Mouse (Mus musculus) forebrain, embryonic 16.5 days (tissue): ENCODE results near the gene Sgms1. TPM values are rescaled to one million over a fixed set of nuclear protein-coding genes. Genes with fewer than 3 reads are reported as not detected.

Experiments used
- ATAC-seq: fragments of 200-750 bp; cut with Nextera tagmentation; 2 replicates; pipeline ENCODE4 v1.8.0; 2017; ENCODE audit warnings: mild to moderate bottlenecking, moderate library complexity
- H3K27ac ChIP-seq: fragments of 300-500 bp; sonication (generic); 2 replicates; pipeline ENCODE4 v1.5.1; 2014; ENCODE audit warnings: low read length, control low read depth
- H3K27me3 ChIP-seq: fragments of 300-500 bp; sonication (generic); replicated peaks from 2 replicates; pipeline ENCODE4 v1.6.1; 2014; ENCODE audit warnings: low read length; ENCODE audit not compliant: control insufficient read depth, insufficient read depth
- H3K36me3 ChIP-seq: fragments of 300-500 bp; sonication (generic); 2 replicates; pipeline ENCODE4 v1.6.1; 2014; ENCODE audit not compliant: control insufficient read depth, insufficient read depth
- H3K4me1 ChIP-seq: fragments of 300-500 bp; sonication (generic); replicated peaks from 2 replicates; pipeline ENCODE4 v1.6.1; 2014; ENCODE audit warnings: low read length; ENCODE audit not compliant: control insufficient read depth, insufficient read depth
- H3K4me2 ChIP-seq: fragments of 300-500 bp; sonication (generic); 2 replicates; pipeline ENCODE4 v1.6.1; 2014; ENCODE audit warnings: mild to moderate bottlenecking, low read length, control low read depth
- H3K4me3 ChIP-seq: fragments of 300-500 bp; sonication (generic); replicated peaks from 2 replicates; pipeline ENCODE4 v1.5.1; 2014; ENCODE audit warnings: mild to moderate bottlenecking, low read length, control low read depth
- H3K9ac ChIP-seq: fragments of 300-500 bp; sonication (generic); replicated peaks from 2 replicates; pipeline ENCODE4 v1.6.1; 2014; ENCODE audit warnings: low read depth, low read length, control low read depth
- H3K9me3 ChIP-seq: fragments of 300-500 bp; sonication (generic); 2 replicates; pipeline ENCODE4 v1.6.1; 2016; ENCODE audit warnings: low read length; ENCODE audit not compliant: control insufficient read depth
- WGBS: fragments of 180-500 bp; shearing (Covaris S2); extraction: QIAGEN DNeasy Blood & Tissue Kit; methylation state at CpG from one replicate; pipeline ENCODE4 v1.1.7; 2014; 5-methylcytosine and 5-hydroxymethylcytosine counted together
- polyA plus RNA-seq: library from polyadenylated mRNA; unstranded; fragments of >200 nt; fragmentation: Nextera tagmentation; extraction: Ambion mirVana; gene quantifications from 2 replicates; pipeline ENCODE4 v1.2.1, GENCODE M21; 2015

The Sgms1 gene
- polyA plus RNA-seq, 1 experiment from 2014 or later, result 16.3 TPM

DNA sequence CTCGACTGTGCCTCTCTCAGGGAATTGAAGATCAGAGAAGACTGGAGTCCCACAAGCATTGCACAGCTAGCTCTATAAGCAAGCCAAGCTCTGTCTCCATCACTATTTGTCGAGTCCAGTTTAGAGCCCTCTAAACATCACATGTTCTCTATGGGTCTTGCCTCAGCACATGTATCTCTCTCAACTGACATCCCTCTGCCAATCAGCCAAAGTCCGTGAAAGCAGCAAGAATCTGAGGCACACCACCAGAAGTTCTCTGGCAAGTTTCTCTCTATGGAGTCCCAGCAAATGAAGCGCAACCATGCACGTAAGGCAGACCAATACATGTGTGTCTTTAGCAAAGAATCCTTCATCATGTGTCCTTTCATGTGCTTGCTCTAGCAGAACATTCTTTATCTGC, 77.8 kb downstream of the Sgms1 start:
- H3K36me3 ChIP-seq, result no peaks in the 10 kb centered on the region
- H3K9me3 ChIP-seq, result no peaks in the 10 kb centered on the region
- 98% methylated on average over 5 of the region's 5 CpGs for WGBS
- no peak overlapping the region for H3K9ac ChIP-seq
- no peak overlapping the region for H3K27ac ChIP-seq
- H3K4me1 ChIP-seq, result no peaks in the 10 kb centered on the region
- no peak for ATAC-seq
- H3K4me2 ChIP-seq, result no peak overlapping the region
- H3K4me3 ChIP-seq, result no peak overlapping the region
- no peaks in the 10 kb centered on the region for H3K27me3 ChIP-seq

DNA sequence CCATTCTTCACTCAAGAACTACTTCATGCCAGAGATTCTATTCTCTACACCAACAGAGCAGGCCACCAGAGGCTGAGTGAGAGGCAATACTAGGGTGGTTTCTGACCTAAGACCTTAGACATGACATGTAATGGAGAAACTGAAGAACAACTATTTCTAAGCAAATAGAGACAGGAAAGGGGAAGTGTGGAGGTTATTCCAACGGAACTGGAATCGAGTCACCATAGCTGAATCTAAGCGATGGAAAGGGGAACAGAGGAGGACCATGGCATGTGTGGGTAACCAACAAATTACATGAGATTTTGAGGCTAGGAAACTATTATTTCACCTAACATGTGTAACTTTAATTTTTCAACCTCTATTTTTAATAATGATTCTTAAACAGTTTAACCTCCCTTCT, 78.5 kb downstream of the Sgms1 start:
- Histone ChIP-seq H3K9ac (no peak overlapping the region), H3K27me3 (no peaks in the 10 kb centered on the region), H3K27ac (no peak overlapping the region), H3K9me3 (no peaks in the 10 kb centered on the region), H3K36me3 (no peaks in the 10 kb centered on the region), H3K4me3 (no peak overlapping the region), H3K4me2 (no peak overlapping the region), H3K4me1 (no peaks in the 10 kb centered on the region)
- WGBS, result 94% methylated on average over 3 of the region's 3 CpGs
- ATAC-seq, result no peak

DNA sequence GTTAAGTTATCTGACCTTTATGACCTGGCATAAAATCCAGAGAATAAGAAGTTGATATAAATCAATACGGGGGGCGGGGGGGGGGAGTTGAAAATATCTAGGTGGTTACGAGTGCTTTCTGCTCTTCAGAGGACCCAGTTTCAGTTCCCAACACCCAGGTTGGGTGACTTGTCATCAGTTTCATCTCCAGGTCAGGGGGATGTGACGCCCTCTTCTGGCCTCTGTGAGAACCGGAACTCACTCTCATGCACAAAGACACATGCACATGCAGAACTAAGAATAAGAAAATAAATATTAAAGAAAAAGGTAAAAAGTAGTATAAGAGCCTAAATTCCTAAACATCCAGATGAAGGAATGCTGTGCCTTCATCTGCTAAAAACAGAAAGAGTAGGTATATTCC, 79.0 kb downstream of the Sgms1 start:
- H3K9me3 ChIP-seq, result no peaks in the 10 kb centered on the region
- no peak overlapping the region for H3K27ac ChIP-seq
- no peak overlapping the region for H3K4me3 ChIP-seq
- no peak overlapping the region for H3K9ac ChIP-seq
- no peaks in the 10 kb centered on the region for H3K4me1 ChIP-seq
- no peaks in the 10 kb centered on the region for H3K36me3 ChIP-seq
- 95% methylated on average over 5 of the region's 5 CpGs for WGBS
- no peak for ATAC-seq
- no peak overlapping the region for H3K4me2 ChIP-seq
- no peaks in the 10 kb centered on the region for H3K27me3 ChIP-seq

DNA sequence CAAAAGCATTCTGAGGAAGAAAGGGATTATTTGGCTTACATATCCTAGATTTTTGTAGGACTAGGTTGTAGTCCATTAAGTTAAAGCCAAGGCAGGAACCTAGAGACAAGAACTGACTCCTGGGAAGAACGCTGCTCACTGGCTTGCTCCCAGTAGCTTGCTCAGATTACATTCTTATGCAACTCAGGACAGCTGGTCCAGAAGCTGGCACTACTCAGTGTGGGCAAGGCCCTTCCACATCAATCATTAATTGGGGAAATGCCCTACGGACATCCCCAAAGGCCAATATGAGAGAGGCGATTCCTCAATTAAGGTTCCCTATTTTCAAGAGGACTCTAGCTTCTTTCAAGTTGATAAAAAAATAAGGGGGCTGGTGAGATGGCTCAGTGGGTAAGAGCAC, 80.2 kb downstream of the Sgms1 start:
- H3K36me3 ChIP-seq, result no peaks in the 10 kb centered on the region
- H3K27me3 ChIP-seq, result no peaks in the 10 kb centered on the region
- ATAC-seq, result peak; percentile 64; the same call in 1 of the 2 replicates
- H3K4me3 ChIP-seq, result no peak overlapping the region
- H3K9me3 ChIP-seq, result no peaks in the 10 kb centered on the region
- 72% methylated on average over 3 of the region's 3 CpGs for WGBS
- H3K4me2 ChIP-seq, result no peak overlapping the region
- no peak overlapping the region for H3K9ac ChIP-seq
- H3K27ac ChIP-seq, result no peak overlapping the region
- no peaks in the 10 kb centered on the region for H3K4me1 ChIP-seq

DNA sequence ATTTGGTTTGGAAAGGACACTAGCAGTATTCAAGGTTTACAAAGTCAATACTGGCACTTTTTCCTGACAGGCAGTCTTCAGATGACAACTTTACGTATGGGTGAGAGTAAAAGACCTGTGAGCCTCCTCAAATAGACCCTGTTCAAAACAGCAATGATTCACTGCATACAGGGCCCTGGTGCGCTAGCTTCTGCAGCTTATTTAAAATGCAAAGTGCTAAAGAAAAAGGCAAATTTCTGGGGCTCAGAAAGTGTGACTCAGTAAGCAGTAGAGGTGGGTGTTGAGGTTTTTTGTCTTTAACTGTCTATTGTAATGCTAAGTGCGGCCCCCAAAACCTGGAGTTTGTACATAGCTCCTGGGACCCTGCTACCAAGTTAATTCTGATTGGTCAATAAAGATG, 81.2 kb downstream of the Sgms1 start:
- Histone ChIP-seq H3K4me1 (no peaks in the 10 kb centered on the region), H3K4me2 (no peak overlapping the region), H3K36me3 (no peaks in the 10 kb centered on the region), H3K9me3 (no peaks in the 10 kb centered on the region), H3K27ac (no peak overlapping the region), H3K27me3 (no peaks in the 10 kb centered on the region), H3K9ac (no peak overlapping the region), H3K4me3 (no peak overlapping the region)
- ATAC-seq, result no peak
- WGBS, result 78% methylated on average over 3 of the region's 3 CpGs

DNA sequence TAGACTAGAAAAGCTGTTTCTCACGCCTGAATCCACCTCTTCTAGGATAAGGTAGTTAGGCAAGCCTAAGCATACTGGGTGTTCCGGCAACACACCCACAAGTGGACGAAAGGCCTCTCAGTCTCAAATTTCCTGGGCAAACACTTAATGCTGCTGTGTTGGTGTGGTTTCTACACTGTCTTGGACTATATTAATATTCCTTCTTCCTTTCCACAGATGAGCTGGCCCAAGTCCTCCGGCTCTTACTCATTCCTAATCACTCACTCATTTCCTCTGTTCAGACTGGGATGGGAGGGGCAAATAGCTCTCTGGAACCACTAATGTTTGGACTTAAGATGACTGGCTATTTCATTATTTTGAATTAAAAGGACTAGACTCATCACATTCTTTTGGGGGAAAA, 84.6 kb downstream of the Sgms1 start:
- Histone ChIP-seq H3K9ac (no peak overlapping the region), H3K4me2 (no peak overlapping the region), H3K27me3 (no peaks in the 10 kb centered on the region), H3K9me3 (no peaks in the 10 kb centered on the region), H3K4me1 (no peaks in the 10 kb centered on the region), H3K27ac (no peak overlapping the region; the same call in 1 of the 2 replicates), H3K4me3 (no peak overlapping the region), H3K36me3 (no peaks in the 10 kb centered on the region)
- WGBS, result 37% methylated on average over 4 of the region's 4 CpGs
- ATAC-seq, result no peak

DNA sequence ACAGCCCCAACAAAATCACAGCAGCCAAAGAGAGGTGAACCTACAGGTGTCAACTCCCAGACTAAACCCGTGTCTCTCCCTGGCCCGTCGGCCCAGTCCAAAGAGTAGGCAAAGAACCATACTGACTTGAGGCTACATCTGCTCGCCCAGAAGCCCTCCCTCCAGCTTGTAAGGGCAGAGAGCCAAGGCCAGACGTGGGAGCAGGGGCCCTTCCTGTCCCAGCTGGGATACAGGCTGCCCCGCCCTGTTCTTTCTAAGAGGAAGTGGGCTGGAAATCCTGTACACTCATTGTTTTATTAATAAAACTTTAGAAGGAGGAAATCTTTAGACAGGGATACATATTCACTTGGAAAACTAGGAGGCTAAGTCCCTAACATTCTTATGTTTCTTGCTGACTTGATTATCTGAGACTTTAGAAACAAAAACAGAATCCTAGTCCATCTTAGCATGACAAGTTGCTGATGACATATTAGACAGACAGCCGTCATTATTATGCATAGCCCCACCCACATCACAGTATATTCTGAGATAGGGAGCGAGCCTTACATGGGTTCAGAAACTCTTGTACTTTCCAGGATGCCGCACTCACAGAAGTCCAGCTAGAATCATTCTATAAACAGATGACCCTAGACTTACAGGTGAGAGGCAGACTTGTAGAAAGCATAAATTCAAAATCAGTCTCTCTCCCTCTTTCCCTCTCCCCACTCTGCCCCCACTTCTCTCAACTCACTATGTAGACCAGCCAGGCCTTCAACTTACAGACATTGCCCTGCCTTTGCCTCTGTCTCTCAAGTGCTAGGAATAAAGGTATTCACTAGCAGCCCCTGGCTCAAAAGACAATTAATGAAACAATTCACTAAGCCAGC, 85.3 kb downstream of the Sgms1 start:
- no peak overlapping the region for H3K9ac ChIP-seq
- 72% methylated on average over 9 of the region's 9 CpGs for WGBS
- no peak overlapping the region; the same call in 1 of the 2 replicates for H3K27ac ChIP-seq
- ATAC-seq, result no peak
- no peaks in the 10 kb centered on the region for H3K36me3 ChIP-seq
- no peaks in the 10 kb centered on the region for H3K9me3 ChIP-seq
- no peaks in the 10 kb centered on the region for H3K27me3 ChIP-seq
- H3K4me3 ChIP-seq, result no peak overlapping the region
- H3K4me1 ChIP-seq, result no peaks in the 10 kb centered on the region
- H3K4me2 ChIP-seq, result no peak overlapping the region

DNA sequence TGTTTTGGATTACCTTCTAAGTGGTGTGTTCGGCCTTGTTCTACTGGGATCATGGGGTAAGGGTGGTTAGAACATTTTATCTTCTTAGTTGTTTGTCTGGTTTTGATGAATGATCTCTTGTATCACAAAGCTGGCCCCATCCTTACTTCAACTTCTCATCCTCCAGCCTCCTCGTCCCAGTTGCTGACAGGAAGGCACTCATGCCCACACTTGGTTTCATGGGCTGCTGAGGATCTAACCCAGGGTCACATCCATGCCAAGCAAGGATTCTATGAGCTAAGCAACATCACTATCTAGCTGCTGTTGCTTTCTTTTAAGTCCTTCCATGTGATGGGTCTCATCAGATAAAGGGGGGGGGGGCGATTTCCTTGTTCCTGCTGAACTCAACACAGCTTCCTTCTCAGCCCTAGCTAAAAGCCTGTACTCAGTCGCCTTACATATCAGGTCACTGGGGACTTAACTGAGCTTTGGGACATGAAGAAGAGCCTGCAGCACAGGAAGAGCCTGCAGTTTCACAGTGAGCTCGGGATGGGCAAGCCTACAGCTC, 86.6 kb downstream of the Sgms1 start:
- Histone ChIP-seq H3K9ac (no peak overlapping the region), H3K9me3 (no peaks in the 10 kb centered on the region), H3K4me1 (no peaks in the 10 kb centered on the region), H3K4me2 (no peak overlapping the region), H3K4me3 (no peak overlapping the region), H3K36me3 (no peaks in the 10 kb centered on the region), H3K27me3 (no peaks in the 10 kb centered on the region), H3K27ac (no peak overlapping the region)
- ATAC-seq, result no peak
- WGBS, result 88% methylated on average over 5 of the region's 5 CpGs

DNA sequence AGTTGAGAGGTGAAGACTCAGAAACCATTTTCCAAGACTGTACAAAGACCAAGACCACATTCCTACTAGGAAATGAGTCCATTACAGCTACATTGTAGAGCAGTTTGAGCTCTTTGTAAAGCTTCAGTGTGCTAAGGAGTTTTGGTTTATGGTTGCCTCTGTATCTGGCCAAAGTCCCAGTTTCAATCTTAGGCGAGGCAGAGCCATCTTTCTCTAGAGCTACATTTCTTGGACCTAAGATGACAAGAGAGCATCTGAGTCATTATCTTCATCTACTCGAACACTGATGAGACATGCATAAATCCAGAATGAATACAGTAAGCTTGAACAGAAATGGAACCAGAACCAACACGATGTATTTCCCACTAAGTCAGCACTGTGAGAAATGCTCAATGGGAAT, 87.9 kb downstream of the Sgms1 start:
- Histone ChIP-seq H3K27me3 (no peaks in the 10 kb centered on the region), H3K27ac (no peak overlapping the region), H3K4me1 (no peaks in the 10 kb centered on the region), H3K4me2 (no peak overlapping the region), H3K36me3 (no peaks in the 10 kb centered on the region), H3K9ac (no peak overlapping the region), H3K9me3 (no peaks in the 10 kb centered on the region), H3K4me3 (no peak overlapping the region)
- ATAC-seq, result no peak
- 83% methylated on average over 3 of the region's 3 CpGs for WGBS
